Mouse (Mus musculus): Measurements from ENCODE around the gene Bik.

GRCm38 (mm10) chr15:83560941-83561477 is 34.3 kb downstream of the Bik start:
- TF ChIP-seq POLR2A (IDR thresholded peaks at IDR 0.05; ENCODE audit: borderline replicate concordance, extremely low read depth, insufficient read depth, insufficient read length, poor library complexity, severe bottlenecking): no peak
- no peak for TF ChIP-seq CTCF (IDR thresholded peaks at IDR 0.05; ENCODE audit: borderline replicate concordance, extremely low read depth, insufficient read depth, insufficient read length)

All from brain, embryonic 14.5 days (tissue).